Mouse (Mus musculus) embryo, embryonic 11 days (tissue): ENCODE measurements around the gene Kif22.

ENCODE experiments used
- DNase-seq: peaks from one replicate; pipeline ENCODE4 v3.0.0-alpha.2; 2015

Kif22 gene

DNA sequence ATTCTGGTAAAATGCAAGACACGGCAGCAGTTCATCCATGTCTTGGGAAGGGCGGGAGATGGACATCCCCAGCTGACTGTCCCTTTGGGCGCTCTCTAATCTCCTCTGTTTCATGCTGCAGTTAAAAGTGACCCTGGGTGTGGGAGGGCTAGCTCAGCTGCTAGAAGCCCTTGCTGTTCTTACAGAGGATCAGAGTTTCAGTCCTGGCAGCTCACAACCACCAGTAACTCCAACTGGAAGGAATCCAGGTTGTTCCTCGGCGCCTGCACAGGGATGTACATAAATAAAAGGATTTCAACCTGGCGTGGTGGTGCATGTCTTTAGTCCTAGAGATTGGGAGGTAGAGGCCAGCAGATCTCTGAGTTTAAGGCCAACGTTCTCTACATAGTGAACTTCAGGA lies 59.2 kb downstream of the Kif22 start:
- DNase-seq: no peak

DNA sequence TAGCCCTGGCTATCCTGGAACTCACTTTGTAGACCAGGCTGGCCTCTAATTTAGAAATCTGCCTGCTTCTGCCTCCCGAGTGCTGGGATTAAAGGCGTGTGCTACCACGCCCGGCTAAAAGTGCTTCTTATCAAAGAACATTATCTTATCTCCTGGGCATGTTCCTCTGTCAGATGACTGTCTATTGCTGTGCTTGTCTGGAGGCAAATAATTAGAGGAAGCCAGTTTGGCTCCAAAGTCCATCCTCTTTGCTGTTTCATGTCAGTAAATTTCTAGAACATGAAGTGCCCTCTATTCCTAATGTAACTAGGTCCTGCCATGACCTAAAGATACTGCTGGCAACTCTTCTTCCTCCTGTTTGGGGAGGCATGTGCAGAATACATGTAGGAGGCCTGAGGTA lies 60.2 kb downstream of the Kif22 start:
- no peak for DNase-seq

DNA sequence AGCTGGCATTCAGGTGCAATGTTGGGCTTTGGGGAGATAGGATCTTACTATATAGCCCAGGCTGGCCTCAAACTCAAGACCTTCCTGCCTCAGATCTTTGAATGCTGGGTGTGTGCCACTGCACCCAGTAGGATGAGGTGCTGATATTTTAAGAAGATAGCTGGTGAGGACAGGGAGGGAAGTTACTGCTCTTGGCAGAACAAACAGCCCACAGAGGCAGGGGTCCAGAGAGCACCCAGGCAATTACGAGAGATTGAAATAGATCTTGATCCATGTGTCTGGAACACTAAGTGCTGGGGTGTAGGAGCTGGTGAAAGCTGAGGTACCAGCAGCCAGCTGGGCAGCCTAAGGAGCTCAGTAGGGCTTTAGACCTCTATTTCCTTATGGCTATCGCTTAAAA lies 60.7 kb downstream of the Kif22 start:
- no peak for DNase-seq

DNA sequence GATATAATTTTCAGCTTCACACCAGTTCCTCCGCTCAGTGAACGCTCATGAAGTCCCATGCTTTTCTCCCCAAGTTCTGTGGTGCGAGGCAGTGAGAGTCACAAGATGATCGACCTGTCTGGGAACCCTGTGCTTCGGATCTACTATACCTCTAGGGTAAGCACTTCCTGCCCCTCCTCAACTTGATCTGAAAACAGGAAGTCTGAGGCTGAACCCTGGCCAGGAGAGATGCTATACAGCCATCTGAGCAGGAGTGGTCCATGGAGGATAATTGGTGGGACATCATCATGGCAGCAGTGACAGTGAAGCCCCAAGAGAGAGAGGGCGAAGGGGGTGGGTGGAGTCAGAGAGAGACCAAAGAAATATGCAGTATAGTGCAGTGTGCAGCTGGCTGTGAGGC lies 63.4 kb downstream of the Kif22 start:
- DNase-seq: no peak
